Mouse (Mus musculus): ENCODE results near the gene Scrn1. TPM values are rescaled to one million over a fixed set of nuclear protein-coding genes. Genes with fewer than 3 reads are reported as not detected.

The Scrn1 gene
- polyA plus RNA-seq, 1 experiment, result 13.5 TPM

DNA sequence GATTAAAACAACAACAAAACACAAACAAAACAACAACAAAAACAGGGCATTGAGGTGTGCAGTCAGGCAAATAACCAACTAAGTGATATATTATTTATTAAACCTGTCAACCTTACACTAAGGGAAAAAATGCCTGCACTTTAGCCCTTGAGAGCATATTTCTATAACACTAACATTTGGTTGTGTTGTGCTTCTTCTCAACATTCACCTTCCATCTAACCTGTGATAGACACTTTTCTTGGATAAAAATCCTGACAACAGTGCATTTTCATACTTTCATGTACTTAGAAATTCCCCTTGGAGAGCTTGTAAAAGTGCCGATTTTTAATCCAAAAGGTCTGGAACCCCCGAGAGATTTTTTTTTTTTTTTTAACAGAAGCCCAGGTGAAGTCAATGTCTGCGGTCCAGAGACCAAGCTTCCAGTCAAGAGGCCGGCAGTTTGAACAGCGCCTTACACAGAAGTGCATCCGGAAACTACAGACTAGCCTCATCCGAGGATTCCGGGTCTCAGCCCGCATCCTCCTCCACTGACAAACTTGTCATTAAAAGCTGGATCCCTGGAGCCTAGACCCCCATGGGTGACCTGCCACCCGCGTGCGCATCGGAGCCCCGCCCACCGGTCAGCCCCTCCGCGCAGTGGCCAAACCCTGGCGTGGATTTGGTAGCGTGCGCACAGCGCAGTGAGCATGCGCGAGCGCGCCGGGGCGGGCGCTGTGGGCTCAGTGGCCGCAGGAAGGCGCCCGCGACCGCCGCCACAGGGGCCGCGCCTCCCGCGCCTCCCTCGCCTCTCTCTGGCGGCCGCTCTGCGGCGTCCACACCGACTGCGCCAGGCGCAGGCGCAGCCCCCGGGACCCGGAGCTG is 28.4 kb upstream of the Scrn1 start, which contains the start of gene Plekha8:
Gene Plekha8, plus strand, starts transcription at position 643 of the 861 bp plus-strand sequence.
- Histone ChIP-seq H3K9me3 (no peaks in the 10 kb centered on the region), H3K4me1 (peaks cover 23% of the 10 kb centered on the region), H3K27me3 (replicated peaks) (peaks cover 45% of the 10 kb centered on the region), H3K36me3 (replicated peaks; ENCODE audit: low read length) (no peaks in the 10 kb centered on the region), H3K4me3 (replicated peaks) (peak within 1 kb of the TSS; percentile 94)
- TF ChIP-seq FLI1 (IDR thresholded peaks at IDR 0.05; ENCODE audit: low read length) (no peak), GATA1 (IDR thresholded peaks at IDR 0.05; ENCODE audit: borderline replicate concordance, low read length) (no peak)

DNA sequence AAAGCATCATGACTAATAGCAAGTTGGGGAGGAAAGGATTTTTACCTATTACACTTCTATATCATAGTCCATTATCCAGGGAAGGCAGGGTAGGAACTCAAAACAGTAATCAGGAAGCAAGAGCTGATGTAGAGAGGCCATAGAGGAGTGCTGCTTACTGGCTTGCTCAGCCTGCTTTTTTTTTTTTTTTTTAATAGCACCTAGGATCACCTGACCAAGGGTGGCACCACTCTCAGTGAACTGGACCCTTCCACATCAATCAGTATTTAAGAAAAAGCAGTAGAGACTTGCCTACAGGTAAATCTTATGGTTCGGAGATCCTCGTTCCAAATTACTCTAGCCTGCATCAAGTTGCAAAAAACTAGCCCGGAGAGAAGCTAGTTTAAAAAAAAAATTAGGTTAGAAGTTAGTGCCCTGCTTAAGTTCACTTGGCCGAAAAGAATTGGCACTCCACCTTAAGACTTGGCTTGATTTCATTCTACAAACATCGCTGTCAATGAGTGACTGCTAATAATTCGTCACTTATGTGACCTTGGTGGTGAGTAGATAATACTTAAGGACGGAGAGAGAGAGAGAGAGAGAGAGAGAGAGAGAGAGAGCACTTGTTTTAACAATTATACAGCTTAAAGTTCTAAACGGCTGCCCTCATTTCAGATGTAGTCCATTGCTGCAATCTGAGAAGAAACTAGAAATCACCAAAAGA is 27.6 kb upstream of the Scrn1 start:
- Histone ChIP-seq H3K9me3 (no peaks in the 10 kb centered on the region), H3K4me1 (peaks cover 27% of the 10 kb centered on the region), H3K4me3 (replicated peaks) (no peak overlapping the region), H3K36me3 (replicated peaks; ENCODE audit: low read length) (no peaks in the 10 kb centered on the region), H3K27me3 (replicated peaks) (peaks cover 49% of the 10 kb centered on the region)
- TF ChIP-seq FLI1 (IDR thresholded peaks at IDR 0.05; ENCODE audit: low read length), result no peak
- no peak for TF ChIP-seq GATA1 (IDR thresholded peaks at IDR 0.05; ENCODE audit: borderline replicate concordance, low read length)

DNA sequence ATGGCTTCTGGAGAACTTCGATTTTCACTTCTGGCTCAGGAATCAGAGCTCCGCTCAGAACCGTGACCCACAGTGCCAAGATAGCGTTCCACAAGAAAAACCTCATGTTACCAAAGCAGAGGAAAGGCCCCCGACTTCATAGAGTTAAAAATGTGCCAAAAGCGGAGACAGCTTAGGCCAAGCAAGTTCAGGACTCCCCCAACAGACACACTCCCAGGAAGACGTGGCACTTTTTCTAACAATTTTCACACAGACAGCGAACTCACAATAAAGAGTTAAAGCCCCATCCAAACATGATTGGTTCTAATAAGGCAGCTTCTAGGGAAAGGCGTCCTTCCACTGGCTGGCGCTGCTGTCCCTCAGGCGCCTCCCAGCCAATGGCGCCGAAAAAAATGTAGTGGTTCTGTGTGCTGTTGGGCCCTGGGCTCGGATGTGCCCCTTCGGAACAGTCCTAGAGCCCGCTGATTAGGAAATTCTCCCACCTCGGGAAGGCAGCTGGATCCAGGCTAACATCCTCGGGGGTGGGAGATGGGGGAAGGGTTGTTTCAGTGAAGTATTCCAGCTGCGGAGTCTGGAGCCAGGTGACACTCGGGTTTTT is 26.7 kb upstream of the Scrn1 start:
- peaks cover 51% of the 10 kb centered on the region for H3K27me3 ChIP-seq (replicated peaks)
- peaks cover 29% of the 10 kb centered on the region for H3K4me1 ChIP-seq
- no peaks in the 10 kb centered on the region for H3K36me3 ChIP-seq (replicated peaks; ENCODE audit: low read length)
- no peak for TF ChIP-seq GATA1 (IDR thresholded peaks at IDR 0.05; ENCODE audit: borderline replicate concordance, low read length)
- no peak for TF ChIP-seq FLI1 (IDR thresholded peaks at IDR 0.05; ENCODE audit: low read length)
- H3K9me3 ChIP-seq, result no peaks in the 10 kb centered on the region
- peak overlapping the region; percentile 91 for H3K4me3 ChIP-seq (replicated peaks)

DNA sequence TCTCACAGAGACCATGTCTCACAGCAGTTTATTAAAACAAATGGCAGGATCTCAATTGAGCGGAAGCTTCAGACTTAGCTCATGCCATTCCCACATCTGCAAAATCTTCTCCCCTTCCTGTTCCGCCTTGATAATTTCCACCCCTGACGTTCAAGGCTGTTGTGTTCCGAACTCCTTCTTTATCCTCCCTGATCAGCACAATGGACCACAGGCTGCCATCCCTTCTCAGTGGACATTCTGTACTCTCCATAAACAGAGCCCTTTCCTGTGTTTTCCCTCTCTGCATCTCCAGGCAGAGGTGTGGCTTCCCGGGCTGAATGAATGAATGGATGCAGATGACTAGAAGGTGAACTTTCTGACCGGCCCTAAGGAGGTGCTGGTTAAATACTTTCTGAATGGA is 25.5 kb upstream of the Scrn1 start:
- H3K9me3 ChIP-seq, result no peaks in the 10 kb centered on the region
- peaks cover 29% of the 10 kb centered on the region for H3K4me1 ChIP-seq
- H3K4me3 ChIP-seq (replicated peaks), result no peak overlapping the region

DNA sequence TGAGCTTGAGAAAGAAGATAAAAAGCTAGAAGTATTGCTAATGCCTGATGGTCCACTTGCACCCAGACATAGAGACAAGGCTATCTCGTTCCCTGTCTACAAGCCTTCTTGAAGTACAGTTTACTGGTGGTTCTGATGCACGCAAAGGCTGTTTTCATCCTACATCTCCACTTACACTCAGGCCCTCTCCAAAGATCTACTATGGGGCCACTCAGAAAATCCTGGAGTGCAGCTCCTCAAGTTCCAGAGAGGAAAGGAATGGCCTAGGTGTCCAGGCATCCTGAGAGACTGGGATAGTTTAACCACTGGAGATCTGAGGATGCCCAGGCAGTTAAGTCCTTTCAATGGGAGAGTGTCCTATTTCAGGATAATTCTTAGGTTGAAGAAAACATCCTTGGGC is 24.4 kb upstream of the Scrn1 start:
- Histone ChIP-seq H3K27me3 (replicated peaks) (peaks cover 40% of the 10 kb centered on the region), H3K9me3 (no peaks in the 10 kb centered on the region), H3K36me3 (replicated peaks; ENCODE audit: low read length) (no peaks in the 10 kb centered on the region), H3K4me1 (peaks cover 25% of the 10 kb centered on the region), H3K4me3 (replicated peaks) (no peak overlapping the region)
- TF ChIP-seq GATA1 (IDR thresholded peaks at IDR 0.05; ENCODE audit: borderline replicate concordance, low read length), result no peak
- no peak for TF ChIP-seq FLI1 (IDR thresholded peaks at IDR 0.05; ENCODE audit: low read length)

More for the DNA sequence above, 25.5 kb upstream of the Scrn1 start:
- TF ChIP-seq FLI1 (IDR thresholded peaks at IDR 0.05; ENCODE audit: low read length), result no peak
- no peak for TF ChIP-seq GATA1 (IDR thresholded peaks at IDR 0.05; ENCODE audit: borderline replicate concordance, low read length)
- Histone ChIP-seq H3K27me3 (replicated peaks) (peaks cover 49% of the 10 kb centered on the region), H3K36me3 (replicated peaks; ENCODE audit: low read length) (no peaks in the 10 kb centered on the region)

DNA sequence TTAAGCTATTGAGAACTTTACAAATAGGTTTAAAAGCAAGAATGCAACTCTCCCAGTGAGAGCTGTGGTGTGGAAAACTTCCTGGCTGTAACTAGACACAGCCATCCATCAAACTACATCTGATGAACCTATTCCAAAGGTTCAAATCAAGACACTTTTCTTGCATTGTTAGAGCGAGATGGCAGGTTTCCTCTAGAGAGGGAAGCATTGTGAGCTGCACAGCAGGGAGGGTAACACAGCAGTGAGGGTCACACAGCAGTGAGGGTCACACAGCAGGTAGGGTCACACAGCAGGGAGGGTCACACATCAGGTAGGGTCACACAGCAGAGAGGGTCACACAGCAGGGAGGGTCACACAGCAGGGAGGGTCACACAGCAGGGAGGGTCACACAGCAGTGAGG is 21.9 kb upstream of the Scrn1 start:
- TF ChIP-seq GATA1 (IDR thresholded peaks at IDR 0.05; ENCODE audit: borderline replicate concordance, low read length) (no peak), FLI1 (IDR thresholded peaks at IDR 0.05; ENCODE audit: low read length) (no peak)
- H3K4me3 ChIP-seq (replicated peaks), result no peak overlapping the region
- H3K4me1 ChIP-seq, result peaks cover 12% of the 10 kb centered on the region

GRCm38 (mm10) chr6:54587683-54588082 is 21.4 kb upstream of the Scrn1 start:
- TF ChIP-seq FLI1 (IDR thresholded peaks at IDR 0.05; ENCODE audit: low read length) (no peak), GATA1 (IDR thresholded peaks at IDR 0.05; ENCODE audit: borderline replicate concordance, low read length) (no peak)

More for the DNA sequence above, 21.9 kb upstream of the Scrn1 start:
- H3K27me3 ChIP-seq (replicated peaks), result peaks cover 31% of the 10 kb centered on the region
- no peaks in the 10 kb centered on the region for H3K9me3 ChIP-seq
- no peaks in the 10 kb centered on the region for H3K36me3 ChIP-seq (replicated peaks; ENCODE audit: low read length)

GRCm38 (mm10) chr6:54586911-54587310 is 20.6 kb upstream of the Scrn1 start:
- Histone ChIP-seq H3K9me3 (no peaks in the 10 kb centered on the region), H3K36me3 (replicated peaks; ENCODE audit: low read length) (no peaks in the 10 kb centered on the region), H3K27me3 (replicated peaks) (peaks cover 34% of the 10 kb centered on the region), H3K4me3 (replicated peaks) (no peak overlapping the region), H3K4me1 (peaks cover 5% of the 10 kb centered on the region; the same call in 1 of the 2 replicates)
- TF ChIP-seq FLI1 (IDR thresholded peaks at IDR 0.05; ENCODE audit: low read length) (no peak), GATA1 (IDR thresholded peaks at IDR 0.05; ENCODE audit: borderline replicate concordance, low read length) (no peak)

More at GRCm38 (mm10) chr6:54587683-54588082, 21.4 kb upstream of the Scrn1 start:
- Histone ChIP-seq H3K27me3 (replicated peaks) (peaks cover 35% of the 10 kb centered on the region), H3K4me1 (peaks cover 7% of the 10 kb centered on the region), H3K36me3 (replicated peaks; ENCODE audit: low read length) (no peaks in the 10 kb centered on the region), H3K9me3 (no peaks in the 10 kb centered on the region), H3K4me3 (replicated peaks) (no peak overlapping the region)

DNA sequence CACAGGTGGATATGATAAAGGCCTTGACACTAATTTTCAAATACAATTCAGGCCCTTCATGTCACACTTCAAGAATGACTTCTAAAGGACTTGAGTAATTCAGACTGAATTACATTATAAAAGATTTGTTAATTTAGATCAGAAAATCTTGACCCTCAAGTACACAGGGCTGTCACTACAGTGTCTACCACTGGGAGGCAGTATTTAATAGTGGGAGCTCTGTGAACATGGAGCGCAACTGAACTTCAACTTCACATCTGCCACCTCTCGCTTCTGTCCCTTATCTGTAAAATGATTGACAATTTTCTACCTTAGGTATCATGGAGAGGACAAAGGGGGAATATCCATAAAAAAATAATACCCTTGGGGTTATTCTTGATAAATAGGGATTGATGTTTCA is 19.9 kb upstream of the Scrn1 start:
- H3K36me3 ChIP-seq (replicated peaks; ENCODE audit: low read length), result no peaks in the 10 kb centered on the region
- no peaks in the 10 kb centered on the region for H3K9me3 ChIP-seq
- TF ChIP-seq FLI1 (IDR thresholded peaks at IDR 0.05; ENCODE audit: low read length) (no peak), GATA1 (IDR thresholded peaks at IDR 0.05; ENCODE audit: borderline replicate concordance, low read length) (no peak)
- no peak overlapping the region for H3K4me3 ChIP-seq (replicated peaks)
- peaks cover 5% of the 10 kb centered on the region; the same call in 1 of the 2 replicates for H3K4me1 ChIP-seq
- peaks cover 28% of the 10 kb centered on the region for H3K27me3 ChIP-seq (replicated peaks)

Data from megakaryocyte, embryonic 14.5 days (primary cell).